Mouse (Mus musculus) olfactory bulb, adult 2 months (tissue): Measurements from ENCODE around the gene Rnf152.

Experiments
- CTCF ChIP-seq: fragments of 200-500 bp; IDR thresholded peaks from 2 replicates; pipeline ENCODE4 v1.5.1; 2012; ENCODE audit warnings: low read depth, mild to moderate bottlenecking, low read length, moderate library complexity; ENCODE audit not compliant: insufficient read depth
- POLR2A ChIP-seq: fragments of 200-500 bp; IDR thresholded peaks from 2 replicates; pipeline ENCODE4 v1.6.1; 2012; ENCODE audit warnings: mild to moderate bottlenecking, low read depth, low read length, moderate library complexity; ENCODE audit not compliant: insufficient read depth

GRCm38 (mm10) chr1:105281277-105281676, 75.2 kb downstream of the Rnf152 start:
- TF ChIP-seq POLR2A (no peak), CTCF (no peak)
